Mouse (Mus musculus) B cell, adult 62 days (primary cell): Measurements from ENCODE around the gene Ttf1. TPM values are rescaled to one million over a fixed set of nuclear protein-coding genes. Genes with fewer than 3 reads are reported as not detected.

ENCODE experiments used
- total RNA-seq: library from RNA; stranded (reverse); gene quantifications from 4 replicates; pipeline ENCODE4 v1.2.4, GENCODE M21; 2023

Ttf1 gene
- total RNA-seq: 26.7 to 32.3 TPM (median 29.1 TPM) in 4 replicates

GRCm38 (mm10) chr2:29060135-29060597 is at the start of gene Ttf1:
Ttf1 (plus strand) TSS chr2:29060262.

GRCm38 (mm10) chr2:29054991-29055390 is 5.1 kb upstream of the Ttf1 start, which contains the start of gene Cfap77:
Cfap77 (minus strand) TSS chr2:29055066.

GRCm38 (mm10) chr2:29123907-29124569 is 64.0 kb downstream of the Ttf1 start, which contains the start of gene Setx:
Setx (plus strand) TSS chr2:29124181.

Other genes starting within 250 kb of the Ttf1 start
- gene Gtf3c4, start 219.9 kb upstream of the Ttf1 start, total RNA-seq: 11.8 to 17.0 TPM (median 13.7 TPM) in 4 replicates
- 15.2 to 18.0 TPM (median 16.8 TPM) in 4 replicates for gene Ddx31, start 219.9 kb upstream of the Ttf1 start, total RNA-seq
- gene Barhl1, start 143.6 kb upstream of the Ttf1 start, total RNA-seq: not detected in 4 replicates
- gene Cfap77, start 5.2 kb upstream of the Ttf1 start, total RNA-seq: 0.32 TPM in 1 of 4 replicates, not detected in the others
- 73.0 to 74.7 TPM (median 73.6 TPM) in 4 replicates for gene Setx, start 63.9 kb downstream of the Ttf1 start, total RNA-seq
- 4.4 to 9.3 TPM (median 6.8 TPM) in 4 replicates for gene Ntng2, start 192.7 kb downstream of the Ttf1 start, total RNA-seq